22 mouse cellular contexts compared by ENCODE assay signal in genomic region chr7:126594862-126595561, GRCm38 (mm10). TPM values are rescaled to one million over a fixed set of nuclear protein-coding genes. Genes with fewer than 3 reads are reported as not detected.
"Had no signal": no experiment of that assay in that cellular context is flagged by ENCODE, and none has a peak within 500 bp of the region (broad histone marks: within the 10 kb centered on the region; RNA-seq: fewer than 3 reads in every experiment).

TSS of gene Il27 (minus strand) at chr7:126594941.

- H3K36me3 ChIP-seq: kidney, embryonic 15.5 days; limb, embryonic 13.5 days; midbrain, embryonic 10.5 days; neural tube, embryonic 15.5 days had no signal

- H3K27me3 ChIP-seq: kidney, embryonic 15.5 days; limb, embryonic 13.5 days had no signal

- DNase-seq: kidney, adult 2 months; kidney, postnatal 14 days; left cerebral cortex, postnatal 4 days; lung, embryonic 14.5 days; lung, postnatal 10 days; lung, postnatal 4 days; midbrain, embryonic 14.5 days; thymus, adult 18-20 months; thymus, postnatal 14 days had no signal

- H3K9me3 ChIP-seq: kidney, embryonic 15.5 days; limb, embryonic 13.5 days; midbrain, embryonic 10.5 days; neural tube, embryonic 15.5 days had no signal

- ATAC-seq: intestine, embryonic 16.5 days had no signal

- H3K9ac ChIP-seq: kidney, embryonic 15.5 days; limb, embryonic 13.5 days; liver, embryonic 14.5 days; lung, embryonic 14.5 days; neural tube, embryonic 15.5 days had no signal

- H3K4me2 ChIP-seq: kidney, embryonic 15.5 days; limb, embryonic 13.5 days; lung, embryonic 14.5 days; neural tube, embryonic 15.5 days had no signal

- H3K27ac ChIP-seq: kidney, embryonic 15.5 days; limb, embryonic 13.5 days; liver, embryonic 14.5 days; midbrain, embryonic 10.5 days; neural tube, embryonic 15.5 days; stomach, postnatal 0 days had no signal

- H3K4me3 ChIP-seq: kidney, embryonic 15.5 days; limb, embryonic 13.5 days; midbrain, embryonic 10.5 days; myocyte; neural tube, embryonic 15.5 days had no signal

- H3K4me1 ChIP-seq: kidney, embryonic 15.5 days; limb, embryonic 13.5 days; midbrain, embryonic 10.5 days; neural tube, embryonic 15.5 days had no signal

RNA-seq across cellular contexts. Expression of gene Il27, which starts in this region (rescaled TPM):
- total RNA-seq: layer of hippocampus, adult 8-10 months; layer of hippocampus, postnatal 14 days; left cerebral cortex, adult 18-20 months; left cerebral cortex, postnatal 10 days; left cerebral cortex, postnatal 4 days had no signal
- polyA plus RNA-seq: intestine, embryonic 16.5 days; kidney, embryonic 15.5 days; limb, embryonic 13.5 days; lung, embryonic 14.5 days; midbrain, embryonic 10.5 days; midbrain, embryonic 14.5 days; myocyte; neural tube, embryonic 11.5 days; neural tube, embryonic 15.5 days had no signal
